ENCODE assay signal across 20 mouse cellular contexts in genomic region chr12:63028218-63028617, GRCm38 (mm10).
A peak's percentile ranks its signal among the peaks of the same experiment; 100 is the strongest.
DNase-seq lines count a peak whose midpoint lies in the region; TF ChIP-seq lines count a peak whose summit lies in the region.
"Had no signal": no experiment of that assay in that cellular context is flagged by ENCODE, and none has a peak within 500 bp of the region (broad histone marks: within the 10 kb centered on the region; RNA-seq: fewer than 3 reads in every experiment).

No protein-coding gene starts in this region.

- H3K36me3 ChIP-seq in ES-Bruce4 (ENCODE audit: control insufficient read depth, insufficient read depth, low read length, poor library complexity, severe bottlenecking) (no peaks in the 10 kb centered on the region), ES-E14 (ENCODE audit: control insufficient read depth, insufficient read depth, low read length, poor library complexity, severe bottlenecking) (no peaks in the 10 kb centered on the region)
- H3K36me3 ChIP-seq: embryonic facial prominence, embryonic 13.5 days; embryonic facial prominence, embryonic 15.5 days; forebrain, embryonic 10.5 days; forebrain, embryonic 12.5 days had no signal

- H3K9me3 ChIP-seq in ES-Bruce4 (replicated peaks; ENCODE audit: control insufficient read depth, insufficient read depth, low read length, poor library complexity, severe bottlenecking) = peaks cover 16% of the 10 kb centered on the region
- no peaks in the 10 kb centered on the region for H3K9me3 ChIP-seq in ES-E14 (ENCODE audit: control insufficient read depth, insufficient read depth, low read depth, low read length)
- H3K9me3 ChIP-seq: embryonic facial prominence, embryonic 13.5 days; embryonic facial prominence, embryonic 15.5 days; forebrain, embryonic 10.5 days; forebrain, embryonic 12.5 days had no signal

- in situ Hi-C loops in ES-E14 (cut with MboI; ENCODE audit: low sequenced_read_pairs in 2 of 2, unreplicated experiment in 2 of 2) = no loop called here

- H3K4me3 ChIP-seq in ES-Bruce4 (ENCODE audit: low read depth, low read length) (no peak overlapping the region), ES-E14 (ENCODE audit: insufficient read depth in 1 of 2, low read depth in 1 of 2, low read length in 2 of 2, poor library complexity in 1 of 2, severe bottlenecking in 1 of 2) (no peak overlapping the region)
- H3K4me3 ChIP-seq: embryonic facial prominence, embryonic 13.5 days; embryonic facial prominence, embryonic 15.5 days; erythroblast, embryonic 14.5 days; forebrain, embryonic 10.5 days; forebrain, embryonic 12.5 days had no signal

- TF ChIP-seq EP300 in ES-Bruce4 (IDR thresholded peaks at IDR 0.05; ENCODE audit: insufficient read depth, low read depth, low read length) = no peak

- no peak for TF ChIP-seq CTCF in ES-Bruce4 (IDR thresholded peaks at IDR 0.05; ENCODE audit: low read depth, low read length)

- no peak for TF ChIP-seq POLR2A in ES-Bruce4 (IDR thresholded peaks at IDR 0.05; ENCODE audit: insufficient read depth, low read length)

- no peak overlapping the region for H3K9ac ChIP-seq in ES-Bruce4 (ENCODE audit: low read depth, poor library complexity, severe bottlenecking)
- no peak overlapping the region for H3K9ac ChIP-seq in ES-E14 (ENCODE audit: insufficient read depth, low read depth, low read length, poor library complexity, severe bottlenecking)
- H3K9ac ChIP-seq: embryonic facial prominence, embryonic 13.5 days; embryonic facial prominence, embryonic 15.5 days; forebrain, embryonic 12.5 days had no signal

- no peaks in the 10 kb centered on the region for H3K27me3 ChIP-seq in ES-Bruce4 (ENCODE audit: control insufficient read depth, insufficient read depth, low read length, poor library complexity, severe bottlenecking)
- H3K27me3 ChIP-seq: embryonic facial prominence, embryonic 13.5 days; embryonic facial prominence, embryonic 15.5 days; forebrain, embryonic 12.5 days had no signal

- peaks cover 1% of the 10 kb centered on the region for H3K4me1 ChIP-seq in ES-Bruce4 (ENCODE audit: control insufficient read depth, insufficient read depth, low read length)
- H3K4me1 ChIP-seq in ES-E14 (ENCODE audit: control insufficient read depth in 2 of 2, insufficient read depth in 2 of 2, low read length in 2 of 2, poor library complexity in 1 of 2) = peaks cover 0 to 14% of the 10 kb centered on the region in 2 experiments; a peak in 2 of 4 replicates
- H3K4me1 ChIP-seq: embryonic facial prominence, embryonic 13.5 days; embryonic facial prominence, embryonic 15.5 days; forebrain, embryonic 10.5 days; forebrain, embryonic 12.5 days had no signal

- H3K27ac ChIP-seq in ES-Bruce4 (ENCODE audit: insufficient read depth, low read length) = peak overlapping the region; percentile 93
- H3K27ac ChIP-seq in ES-E14 (ENCODE audit: insufficient read depth, low read depth, low read length, poor library complexity, severe bottlenecking) = peak overlapping the region; percentile 80; the same call in 1 of the 2 replicates
- H3K27ac ChIP-seq: embryonic facial prominence, embryonic 13.5 days; embryonic facial prominence, embryonic 15.5 days; forebrain, embryonic 10.5 days; forebrain, embryonic 12.5 days had no signal

- no peak for DNase-seq in ES-E14 (ENCODE audit: low read depth, low spot score)
- peak; percentile 68 for DNase-seq in ZHBTc4 (ENCODE audit: low read depth, low spot score)
- DNase-seq in cerebellum, postnatal 14 days = no peak
- DNase-seq in frontal cortex, postnatal 36 days (ENCODE audit: low spot score in 2 of 2) = no peak
- no peak for DNase-seq in right cerebral cortex, postnatal 36 days (ENCODE audit: low spot score in 2 of 2)
- DNase-seq: adrenal gland, adult 2 months; adrenal gland, postnatal 10 days; adrenal gland, postnatal 25 days; cerebellum, adult 11-12 months; cerebellum, adult 2 months; cerebellum, adult 9-10 months; cerebellum, postnatal 10 days; cerebellum, postnatal 36 days; embryo, embryonic 11 days had no signal

TF ChIP-seq in ES-E14, 5 proteins besides CTCF, POLR2A, EP300 and RAD21:
- TF ChIP-seq HCFC1 (IDR thresholded peaks at IDR 0.05; ENCODE audit: borderline replicate concordance, insufficient read depth, low read length) (no peak), ZC3H11A (IDR thresholded peaks at IDR 0.05; ENCODE audit: borderline replicate concordance, low read depth, low read length) (no peak)
